Mouse (Mus musculus): ENCODE data around the gene Ildr1. TPM values are rescaled to one million over a fixed set of nuclear protein-coding genes. Genes with fewer than 3 reads are reported as not detected.

Ildr1 gene
- total and polyA plus RNA-seq, 2 experiments from 2014 or later, result 4.4 TPM; not detected in 1

DNA sequence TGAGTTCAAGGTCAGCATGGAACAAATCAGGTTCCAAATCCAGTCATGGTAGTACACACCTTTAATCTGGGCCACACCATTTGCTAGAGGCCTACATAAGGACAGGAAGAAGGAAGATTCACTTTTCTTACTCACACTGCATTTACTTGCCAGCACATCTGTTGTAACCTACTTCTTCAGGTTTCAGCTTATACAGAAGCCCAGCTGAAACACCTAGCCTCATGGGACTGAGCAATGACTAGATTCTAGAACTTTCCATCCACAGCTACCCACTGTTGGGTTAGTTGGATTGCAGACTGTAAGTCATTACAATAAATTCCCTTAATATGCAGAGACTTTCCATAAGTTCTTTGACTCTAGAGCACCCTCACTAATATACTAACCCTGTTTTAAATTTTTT lies 38.8 kb downstream of the Ildr1 start:
- no peak for TF ChIP-seq CTCF (IDR thresholded peaks at IDR 0.05; ENCODE audit: low read depth)
- TF ChIP-seq EP300 (IDR thresholded peaks at IDR 0.05; ENCODE audit: low read depth), result no peak
- Histone ChIP-seq H3K27ac (ENCODE audit: low read depth) (no peak overlapping the region), H3K9me3 (replicated peaks; ENCODE audit: control insufficient read depth, low read length) (no peaks in the 10 kb centered on the region), H3K4me3 (ENCODE audit: low read depth, low read length) (no peak overlapping the region), H3K27me3 (ENCODE audit: control insufficient read depth, insufficient read depth, low read length) (no peaks in the 10 kb centered on the region), H3K9ac (replicated peaks; ENCODE audit: low read depth, low read length) (no peak overlapping the region), H3K4me1 (ENCODE audit: control insufficient read depth, insufficient read depth) (no peaks in the 10 kb centered on the region), H3K4me2 (ENCODE audit: low read depth, low read length) (no peak overlapping the region), H3K36me3 (replicated peaks; ENCODE audit: control insufficient read depth, insufficient read depth, low read length) (no peaks in the 10 kb centered on the region)
- ATAC-seq (ENCODE audit: insufficient read depth, low read depth), result no peak
- DNase-seq (ENCODE audit: low spot score), result no peak

DNA sequence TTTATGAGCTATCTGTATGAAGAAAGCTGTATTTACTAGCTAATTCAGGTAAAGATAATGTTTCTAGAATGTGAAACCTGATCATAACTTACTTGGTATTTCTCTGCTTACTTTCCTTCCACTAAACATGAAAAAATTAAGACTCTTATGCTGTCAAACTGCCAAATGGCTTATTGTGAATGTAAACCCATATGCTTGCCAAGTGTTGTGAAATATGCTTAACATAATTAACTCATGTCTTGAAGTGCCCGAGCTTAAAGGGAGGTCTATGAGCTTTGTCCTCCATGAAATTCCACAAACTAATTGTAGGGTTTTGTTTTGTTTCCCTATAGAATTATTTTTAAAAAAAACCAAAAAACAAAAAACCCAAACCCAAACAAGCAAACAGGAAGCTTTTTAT lies 40.0 kb downstream of the Ildr1 start:
- H3K36me3 ChIP-seq (replicated peaks; ENCODE audit: control insufficient read depth, insufficient read depth, low read length), result no peaks in the 10 kb centered on the region
- no peak overlapping the region for H3K4me3 ChIP-seq (ENCODE audit: low read depth, low read length)
- no peak for DNase-seq (ENCODE audit: low spot score)
- no peaks in the 10 kb centered on the region for H3K27me3 ChIP-seq (ENCODE audit: control insufficient read depth, insufficient read depth, low read length)
- ATAC-seq (ENCODE audit: insufficient read depth, low read depth), result no peak
- 66% methylated on average over 1 of the region's 1 CpGs for WGBS
- no peaks in the 10 kb centered on the region for H3K4me1 ChIP-seq (ENCODE audit: control insufficient read depth, insufficient read depth)
- TF ChIP-seq CTCF (IDR thresholded peaks at IDR 0.05; ENCODE audit: low read depth) (no peak), EP300 (IDR thresholded peaks at IDR 0.05; ENCODE audit: low read depth) (no peak)
- no peak overlapping the region for H3K9ac ChIP-seq (replicated peaks; ENCODE audit: low read depth, low read length)
- H3K27ac ChIP-seq (ENCODE audit: low read depth), result no peak overlapping the region
- no peak overlapping the region for H3K4me2 ChIP-seq (ENCODE audit: low read depth, low read length)
- no peaks in the 10 kb centered on the region for H3K9me3 ChIP-seq (replicated peaks; ENCODE audit: control insufficient read depth, low read length)

GRCm38 (mm10) chr16:36735421-36735820 lies 41.6 kb downstream of the Ildr1 start:
- TF ChIP-seq CTCF (IDR thresholded peaks at IDR 0.05; ENCODE audit: low read depth) (no peak; the same call in 1 of the 2 replicates), EP300 (IDR thresholded peaks at IDR 0.05; ENCODE audit: low read depth) (no peak)
- Histone ChIP-seq H3K4me3 (ENCODE audit: low read depth, low read length) (no peak overlapping the region), H3K27ac (ENCODE audit: low read depth) (no peak overlapping the region), H3K9ac (replicated peaks; ENCODE audit: low read depth, low read length) (no peak overlapping the region), H3K4me2 (ENCODE audit: low read depth, low read length) (no peak overlapping the region), H3K27me3 (ENCODE audit: control insufficient read depth, insufficient read depth, low read length) (no peaks in the 10 kb centered on the region), H3K4me1 (ENCODE audit: control insufficient read depth, insufficient read depth) (no peaks in the 10 kb centered on the region), H3K9me3 (replicated peaks; ENCODE audit: control insufficient read depth, low read length) (no peaks in the 10 kb centered on the region), H3K36me3 (replicated peaks; ENCODE audit: control insufficient read depth, insufficient read depth, low read length) (no peaks in the 10 kb centered on the region)
- WGBS, result 82% methylated on average over 3 of the region's 3 CpGs
- ATAC-seq (ENCODE audit: insufficient read depth, low read depth), result no peak
- DNase-seq (ENCODE audit: low spot score), result no peak

GRCm38 (mm10) chr16:36739404-36739930 lies 45.7 kb downstream of the Ildr1 start:
- Histone ChIP-seq H3K9ac (replicated peaks; ENCODE audit: low read depth, low read length) (no peak overlapping the region), H3K36me3 (replicated peaks; ENCODE audit: control insufficient read depth, insufficient read depth, low read length) (no peaks in the 10 kb centered on the region), H3K9me3 (replicated peaks; ENCODE audit: control insufficient read depth, low read length) (no peaks in the 10 kb centered on the region), H3K4me1 (ENCODE audit: control insufficient read depth, insufficient read depth) (no peaks in the 10 kb centered on the region), H3K27me3 (ENCODE audit: control insufficient read depth, insufficient read depth, low read length) (no peaks in the 10 kb centered on the region), H3K4me2 (ENCODE audit: low read depth, low read length) (no peak overlapping the region), H3K27ac (ENCODE audit: low read depth) (no peak overlapping the region), H3K4me3 (ENCODE audit: low read depth, low read length) (no peak overlapping the region)
- DNase-seq (ENCODE audit: low spot score) (no peak), ATAC-seq (ENCODE audit: insufficient read depth, low read depth) (no peak)
- TF ChIP-seq EP300 (IDR thresholded peaks at IDR 0.05; ENCODE audit: low read depth) (no peak), CTCF (IDR thresholded peaks at IDR 0.05; ENCODE audit: low read depth) (no peak)
- WGBS, result 52% methylated on average over 4 of the region's 4 CpGs

GRCm38 (mm10) chr16:36743580-36743979 lies 49.8 kb downstream of the Ildr1 start:
- Histone ChIP-seq H3K4me3 (ENCODE audit: low read depth, low read length) (no peak overlapping the region), H3K9ac (replicated peaks; ENCODE audit: low read depth, low read length) (no peak overlapping the region), H3K27ac (ENCODE audit: low read depth) (no peak overlapping the region), H3K9me3 (replicated peaks; ENCODE audit: control insufficient read depth, low read length) (no peaks in the 10 kb centered on the region), H3K4me2 (ENCODE audit: low read depth, low read length) (no peak overlapping the region), H3K4me1 (ENCODE audit: control insufficient read depth, insufficient read depth) (no peaks in the 10 kb centered on the region), H3K27me3 (ENCODE audit: control insufficient read depth, insufficient read depth, low read length) (no peaks in the 10 kb centered on the region), H3K36me3 (replicated peaks; ENCODE audit: control insufficient read depth, insufficient read depth, low read length) (no peaks in the 10 kb centered on the region)
- ATAC-seq (ENCODE audit: insufficient read depth, low read depth) (no peak), DNase-seq (ENCODE audit: low spot score) (no peak)
- 85% methylated on average over 8 of the region's 8 CpGs for WGBS
- TF ChIP-seq EP300 (IDR thresholded peaks at IDR 0.05; ENCODE audit: low read depth) (no peak), CTCF (IDR thresholded peaks at IDR 0.05; ENCODE audit: low read depth) (no peak)

- H3K27me3 ChIP-seq (ENCODE audit: control insufficient read depth, insufficient read depth, low read length), result no peaks in the 10 kb centered on the region
- H3K9ac ChIP-seq (replicated peaks; ENCODE audit: low read depth, low read length), result no peak overlapping the region
- H3K27ac ChIP-seq (ENCODE audit: low read depth), result no peak overlapping the region
- no peaks in the 10 kb centered on the region for H3K4me1 ChIP-seq (ENCODE audit: control insufficient read depth, insufficient read depth)
- no peak overlapping the region for H3K4me2 ChIP-seq (ENCODE audit: low read depth, low read length)
- no peaks in the 10 kb centered on the region for H3K9me3 ChIP-seq (replicated peaks; ENCODE audit: control insufficient read depth, low read length)
- 68% methylated on average over 4 of the region's 4 CpGs for WGBS
- DNase-seq (ENCODE audit: low spot score) (no peak), ATAC-seq (ENCODE audit: insufficient read depth, low read depth) (no peak)
- no peak overlapping the region for H3K4me3 ChIP-seq (ENCODE audit: low read depth, low read length)
- TF ChIP-seq EP300 (IDR thresholded peaks at IDR 0.05; ENCODE audit: low read depth) (no peak), CTCF (IDR thresholded peaks at IDR 0.05; ENCODE audit: low read depth) (no peak)
- H3K36me3 ChIP-seq (replicated peaks; ENCODE audit: control insufficient read depth, insufficient read depth, low read length), result no peaks in the 10 kb centered on the region
Measured at GRCm38 (mm10) chr16:36747068-36747467, 53.3 kb downstream of the Ildr1 start.
